Mouse (Mus musculus) bone marrow, adult 2 months (tissue): ENCODE measurements around the gene Kif14.

Experiments used
- CTCF ChIP-seq: fragments of 200-500 bp; IDR thresholded peaks from 2 replicates; pipeline ENCODE4 v1.5.1; 2011; ENCODE audit warnings: low read length, control low read depth; ENCODE audit not compliant: control insufficient read depth, insufficient read depth
- POLR2A ChIP-seq: fragments of 200-500 bp; IDR thresholded peaks from 2 replicates; pipeline ENCODE4 v1.6.1; 2011; ENCODE audit warnings: low read depth, mild to moderate bottlenecking, control low read depth, low read length, borderline replicate concordance; ENCODE audit not compliant: control insufficient read depth

DNA sequence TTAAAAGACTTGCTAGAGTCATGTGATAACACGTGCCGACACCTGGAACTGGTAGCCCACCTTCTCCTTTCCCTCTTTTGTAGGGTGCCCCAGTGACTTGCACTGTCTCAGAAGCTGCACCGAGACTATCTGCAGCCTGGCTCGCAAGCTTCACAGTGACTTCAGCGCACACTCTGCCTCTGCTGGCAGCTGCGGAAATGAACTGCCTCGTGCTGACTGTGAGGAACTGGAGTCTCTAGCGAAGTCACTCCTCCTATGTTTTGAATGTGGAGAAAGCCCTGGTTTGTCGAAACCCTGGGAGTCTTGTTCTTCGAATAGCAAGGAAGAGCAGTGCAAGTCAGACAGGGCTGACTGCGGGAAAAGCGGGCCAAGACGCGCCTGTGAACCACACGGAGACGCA is 61.0 kb downstream of the Kif14 start:
- TF ChIP-seq POLR2A (no peak), CTCF (no peak)
